Mouse (Mus musculus): ENCODE results near the gene E330009J07Rik. TPM values are rescaled to one million over a fixed set of nuclear protein-coding genes. Genes with fewer than 3 reads are reported as not detected.

E330009J07Rik gene
- polyA plus RNA-seq, 1 experiment from 2014 or later = 15.6 TPM

- Histone ChIP-seq H3K4me1 (ENCODE audit: control insufficient read depth, insufficient read depth, low read length) (no peaks in the 10 kb centered on the region), H3K27me3 (ENCODE audit: control insufficient read depth, insufficient read depth, low read length) (no peaks in the 10 kb centered on the region), H3K4me3 (ENCODE audit: low read depth, low read length) (no peak overlapping the region), H3K36me3 (ENCODE audit: control insufficient read depth, insufficient read depth, low read length) (no peaks in the 10 kb centered on the region), H3K9me3 (ENCODE audit: control insufficient read depth, low read length) (no peaks in the 10 kb centered on the region), H3K4me2 (ENCODE audit: low read depth) (no peak overlapping the region), H3K9ac (ENCODE audit: low read length) (no peak overlapping the region), H3K27ac (ENCODE audit: low read depth, low read length) (no peak overlapping the region)
- no peak for DNase-seq (ENCODE audit: low spot score)
- ATAC-seq (ENCODE audit: insufficient read depth, low FRiP score, low TSS enrichment) = no peak
These were observed 12.7 kb upstream of the E330009J07Rik start for GRCm38 (mm10) chr6:40448626-40449025.

GRCm38 (mm10) chr6:40443281-40443928, 7.5 kb upstream of the E330009J07Rik start:
- H3K9ac ChIP-seq (ENCODE audit: low read length) = no peak overlapping the region

GRCm38 (mm10) chr6:40441755-40442154, 5.8 kb upstream of the E330009J07Rik start:
- Histone ChIP-seq H3K36me3 (ENCODE audit: control insufficient read depth, insufficient read depth, low read length) (no peaks in the 10 kb centered on the region), H3K4me3 (ENCODE audit: low read depth, low read length) (no peak overlapping the region), H3K4me1 (ENCODE audit: control insufficient read depth, insufficient read depth, low read length) (no peaks in the 10 kb centered on the region; the same call in 1 of the 2 replicates), H3K27ac (ENCODE audit: low read depth, low read length) (no peak overlapping the region), H3K9ac (ENCODE audit: low read length) (no peak overlapping the region), H3K4me2 (ENCODE audit: low read depth) (no peak overlapping the region), H3K9me3 (ENCODE audit: control insufficient read depth, low read length) (no peaks in the 10 kb centered on the region), H3K27me3 (ENCODE audit: control insufficient read depth, insufficient read depth, low read length) (no peaks in the 10 kb centered on the region)
- 48% methylated on average over 3 of the region's 3 CpGs for WGBS
- no peak for ATAC-seq (ENCODE audit: insufficient read depth, low FRiP score, low TSS enrichment)
- no peak for DNase-seq (ENCODE audit: low spot score)

More at GRCm38 (mm10) chr6:40443281-40443928, 7.5 kb upstream of the E330009J07Rik start:
- Histone ChIP-seq H3K4me2 (ENCODE audit: low read depth) (no peak overlapping the region), H3K27me3 (ENCODE audit: control insufficient read depth, insufficient read depth, low read length) (no peaks in the 10 kb centered on the region), H3K36me3 (ENCODE audit: control insufficient read depth, insufficient read depth, low read length) (no peaks in the 10 kb centered on the region), H3K4me1 (ENCODE audit: control insufficient read depth, insufficient read depth, low read length) (no peaks in the 10 kb centered on the region; the same call in 1 of the 2 replicates), H3K9me3 (ENCODE audit: control insufficient read depth, low read length) (no peaks in the 10 kb centered on the region), H3K27ac (ENCODE audit: low read depth, low read length) (no peak overlapping the region), H3K4me3 (ENCODE audit: low read depth, low read length) (no peak overlapping the region)
- no peak for ATAC-seq (ENCODE audit: insufficient read depth, low FRiP score, low TSS enrichment)
- 34% methylated on average over 10 of the region's 10 CpGs for WGBS
- no peak for DNase-seq (ENCODE audit: low spot score)

GRCm38 (mm10) chr6:40441276-40441675, 5.3 kb upstream of the E330009J07Rik start:
- no peak overlapping the region for H3K27ac ChIP-seq (ENCODE audit: low read depth, low read length)
- H3K9me3 ChIP-seq (ENCODE audit: control insufficient read depth, low read length) = no peaks in the 10 kb centered on the region
- DNase-seq (ENCODE audit: low spot score) (no peak), ATAC-seq (ENCODE audit: insufficient read depth, low FRiP score, low TSS enrichment) (no peak)
- no peak overlapping the region for H3K4me2 ChIP-seq (ENCODE audit: low read depth)
- no peaks in the 10 kb centered on the region; the same call in 1 of the 2 replicates for H3K4me1 ChIP-seq (ENCODE audit: control insufficient read depth, insufficient read depth, low read length)
- H3K36me3 ChIP-seq (ENCODE audit: control insufficient read depth, insufficient read depth, low read length) = no peaks in the 10 kb centered on the region
- WGBS = 86% methylated on average over 3 of the region's 3 CpGs
- H3K4me3 ChIP-seq (ENCODE audit: low read depth, low read length) = no peak overlapping the region
- H3K27me3 ChIP-seq (ENCODE audit: control insufficient read depth, insufficient read depth, low read length) = no peaks in the 10 kb centered on the region
- no peak overlapping the region for H3K9ac ChIP-seq (ENCODE audit: low read length)

GRCm38 (mm10) chr6:40439731-40440130, 3.8 kb upstream of the E330009J07Rik start:
- no peak for ATAC-seq (ENCODE audit: insufficient read depth, low FRiP score, low TSS enrichment)
- no peaks in the 10 kb centered on the region; the same call in none of the 2 replicates for H3K4me1 ChIP-seq (ENCODE audit: control insufficient read depth, insufficient read depth, low read length)
- 44% methylated on average over 12 of the region's 12 CpGs for WGBS

GRCm38 (mm10) chr6:40438936-40439335, 3.0 kb upstream of the E330009J07Rik start, which contains the start of gene Wee2:
Wee2 (plus strand) TSS chr6:40439088.
- no peak within 1 kb of the TSS for H3K9ac ChIP-seq (ENCODE audit: low read length)
- H3K4me1 ChIP-seq (ENCODE audit: control insufficient read depth, insufficient read depth, low read length) = no peaks in the 10 kb centered on the region; the same call in none of the 2 replicates
- no peaks in the 10 kb centered on the region for H3K27me3 ChIP-seq (ENCODE audit: control insufficient read depth, insufficient read depth, low read length)
- DNase-seq (ENCODE audit: low spot score) (no peak), ATAC-seq (ENCODE audit: insufficient read depth, low FRiP score, low TSS enrichment) (no peak)
- H3K4me3 ChIP-seq (ENCODE audit: low read depth, low read length) = no peak within 1 kb of the TSS
- H3K4me2 ChIP-seq (ENCODE audit: low read depth) = no peak within 1 kb of the TSS
- H3K36me3 ChIP-seq (ENCODE audit: control insufficient read depth, insufficient read depth, low read length) = no peaks in the 10 kb centered on the region
- 76% methylated on average over 5 of the region's 5 CpGs for WGBS
- no peak within 1 kb of the TSS for H3K27ac ChIP-seq (ENCODE audit: low read depth, low read length)
- no peaks in the 10 kb centered on the region for H3K9me3 ChIP-seq (ENCODE audit: control insufficient read depth, low read length)

More at GRCm38 (mm10) chr6:40439731-40440130, 3.8 kb upstream of the E330009J07Rik start:
- Histone ChIP-seq H3K27ac (ENCODE audit: low read depth, low read length) (no peak overlapping the region), H3K9me3 (ENCODE audit: control insufficient read depth, low read length) (no peaks in the 10 kb centered on the region), H3K4me3 (ENCODE audit: low read depth, low read length) (no peak overlapping the region), H3K27me3 (ENCODE audit: control insufficient read depth, insufficient read depth, low read length) (no peaks in the 10 kb centered on the region), H3K4me2 (ENCODE audit: low read depth) (no peak overlapping the region), H3K9ac (ENCODE audit: low read length) (no peak overlapping the region), H3K36me3 (ENCODE audit: control insufficient read depth, insufficient read depth, low read length) (no peaks in the 10 kb centered on the region)
- DNase-seq (ENCODE audit: low spot score) = no peak

GRCm38 (mm10) chr6:40435151-40436046, 536 bp downstream of the E330009J07Rik start:
- Histone ChIP-seq H3K4me2 (ENCODE audit: low read depth) (peak overlapping the region; percentile 87), H3K36me3 (ENCODE audit: control insufficient read depth, insufficient read depth, low read length) (no peaks in the 10 kb centered on the region), H3K27ac (ENCODE audit: low read depth, low read length) (peak overlapping the region; percentile 69), H3K4me3 (ENCODE audit: low read depth, low read length) (peak overlapping the region; percentile 80), H3K4me1 (ENCODE audit: control insufficient read depth, insufficient read depth, low read length) (no peaks in the 10 kb centered on the region; the same call in 1 of the 2 replicates), H3K9ac (ENCODE audit: low read length) (peak overlapping the region; percentile 84), H3K9me3 (ENCODE audit: control insufficient read depth, low read length) (no peaks in the 10 kb centered on the region), H3K27me3 (ENCODE audit: control insufficient read depth, insufficient read depth, low read length) (no peaks in the 10 kb centered on the region)
- under 1% methylated on average over 62 of the region's 72 CpGs for WGBS
- DNase-seq (ENCODE audit: low spot score) (peak; percentile 70), ATAC-seq (ENCODE audit: insufficient read depth, low FRiP score, low TSS enrichment) (peak; percentile 84)

GRCm38 (mm10) chr6:40434697-40435096, 1.2 kb downstream of the E330009J07Rik start:
- Histone ChIP-seq H3K4me3 (ENCODE audit: low read depth, low read length) (peak overlapping the region; percentile 80), H3K36me3 (ENCODE audit: control insufficient read depth, insufficient read depth, low read length) (no peaks in the 10 kb centered on the region), H3K27me3 (ENCODE audit: control insufficient read depth, insufficient read depth, low read length) (no peaks in the 10 kb centered on the region), H3K9me3 (ENCODE audit: control insufficient read depth, low read length) (no peaks in the 10 kb centered on the region), H3K4me1 (ENCODE audit: control insufficient read depth, insufficient read depth, low read length) (no peaks in the 10 kb centered on the region; the same call in 1 of the 2 replicates), H3K9ac (ENCODE audit: low read length) (peak overlapping the region; percentile 84), H3K4me2 (ENCODE audit: low read depth) (peak overlapping the region; percentile 87), H3K27ac (ENCODE audit: low read depth, low read length) (no peak overlapping the region)
- DNase-seq (ENCODE audit: low spot score) = no peak
- 6% methylated on average over 7 of the region's 7 CpGs for whole genome bisulfite sequencing
- no peak for ATAC-seq (ENCODE audit: insufficient read depth, low FRiP score, low TSS enrichment)

Measured in neural tube, embryonic 11.5 days (tissue).